Mouse (Mus musculus): Measurements from ENCODE around the gene Tgfbr1. TPM values are rescaled to one million over a fixed set of nuclear protein-coding genes. Genes with fewer than 3 reads are reported as not detected.
"Not testable (repeated sequence)": the region's sequence is repeated elsewhere in the genome, so short reads cannot be mapped to it uniquely, and the experiment has no call there.

Tgfbr1 gene
- polyA plus RNA-seq, 1 experiment = 2.4 TPM

DNA sequence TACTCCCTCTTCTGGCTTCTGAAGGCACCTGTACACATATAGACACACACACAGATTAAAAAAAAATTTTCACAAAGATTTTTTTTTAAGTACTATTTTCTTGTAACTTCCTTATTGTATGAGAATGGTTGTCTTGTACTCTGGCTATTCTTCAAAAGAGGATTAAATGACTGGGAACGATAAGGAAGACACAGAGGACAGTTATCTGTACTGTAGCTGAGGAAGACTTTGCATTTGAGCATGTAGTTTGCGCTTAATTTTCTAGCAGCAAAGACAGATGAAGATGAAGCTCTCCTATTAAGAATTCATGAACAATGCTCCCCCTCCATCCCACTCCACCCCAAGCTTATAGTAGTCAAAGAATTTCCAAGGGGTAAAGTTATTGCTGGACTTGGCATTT is 9.6 kb downstream of the Tgfbr1 start:
- H3K4me3 ChIP-seq (ENCODE audit: insufficient read depth, poor library complexity, severe bottlenecking) = no peak overlapping the region
- no peak for TF ChIP-seq FOSL1 (IDR thresholded peaks at IDR 0.05; ENCODE audit: insufficient read depth, low read length, poor library complexity, severe bottlenecking)
- no peak for TF ChIP-seq MAX (IDR thresholded peaks at IDR 0.05)
- no peak for TF ChIP-seq MYOD1 (IDR thresholded peaks at IDR 0.05; ENCODE audit: control insufficient read depth, insufficient read length, low read depth)
- no peak for TF ChIP-seq USF1 (IDR thresholded peaks at IDR 0.05; ENCODE audit: low read depth)
- TF ChIP-seq CEBPB (IDR thresholded peaks at IDR 0.05; ENCODE audit: low read depth) = no peak
- no peak for TF ChIP-seq MYOG (IDR thresholded peaks at IDR 0.05; ENCODE audit: control insufficient read depth, extremely low read depth, insufficient read length)
- no peak for TF ChIP-seq CTCF (IDR thresholded peaks at IDR 0.05; ENCODE audit: control insufficient read depth, insufficient read depth, insufficient read length)
- H3K36me3 ChIP-seq (ENCODE audit: control insufficient read depth, insufficient read depth) = no peaks in the 10 kb centered on the region
- peaks cover 77% of the 10 kb centered on the region for H3K79me2 ChIP-seq (ENCODE audit: control insufficient read depth, insufficient read depth)
- H3ac ChIP-seq (ENCODE audit: control insufficient read depth, insufficient read length, low read depth) = no peak overlapping the region
- peaks cover 13% of the 10 kb centered on the region for H3K79me3 ChIP-seq (ENCODE audit: low read depth)
- no peaks in the 10 kb centered on the region for H3K27me3 ChIP-seq (ENCODE audit: control insufficient read depth, insufficient read depth, insufficient read length)

GRCm38 (mm10) chr4:47363134-47363533 is 10.1 kb downstream of the Tgfbr1 start:
- H3K36me3 ChIP-seq (ENCODE audit: control insufficient read depth, insufficient read depth) = no peaks in the 10 kb centered on the region
- H3K27me3 ChIP-seq (ENCODE audit: control insufficient read depth, insufficient read depth, insufficient read length) = no peaks in the 10 kb centered on the region
- no peak overlapping the region for H3ac ChIP-seq (ENCODE audit: control insufficient read depth, insufficient read length, low read depth)
- no peak for TF ChIP-seq MAX (IDR thresholded peaks at IDR 0.05)
- no peak for TF ChIP-seq CEBPB (IDR thresholded peaks at IDR 0.05; ENCODE audit: low read depth)
- TF ChIP-seq MYOD1 (IDR thresholded peaks at IDR 0.05; ENCODE audit: control insufficient read depth, insufficient read length, low read depth) = no peak
- H3K79me3 ChIP-seq (ENCODE audit: low read depth) = peaks cover 13% of the 10 kb centered on the region
- H3K79me2 ChIP-seq (ENCODE audit: control insufficient read depth, insufficient read depth) = peaks cover 76% of the 10 kb centered on the region
- H3K4me3 ChIP-seq (ENCODE audit: insufficient read depth, poor library complexity, severe bottlenecking) = no peak overlapping the region

GRCm38 (mm10) chr4:47368717-47369116 is 15.7 kb downstream of the Tgfbr1 start:
- no peak overlapping the region for H3K4me3 ChIP-seq (ENCODE audit: insufficient read depth, poor library complexity, severe bottlenecking)
- H3K79me2 ChIP-seq (ENCODE audit: control insufficient read depth, insufficient read depth) = peaks cover 36% of the 10 kb centered on the region
- no peaks in the 10 kb centered on the region for H3K27me3 ChIP-seq (ENCODE audit: control insufficient read depth, insufficient read depth, insufficient read length)
- H3K79me3 ChIP-seq (ENCODE audit: low read depth) = peaks cover 11% of the 10 kb centered on the region
- H3ac ChIP-seq (ENCODE audit: control insufficient read depth, insufficient read length, low read depth) = no peak overlapping the region
- no peak for TF ChIP-seq CEBPB (IDR thresholded peaks at IDR 0.05; ENCODE audit: low read depth)
- no peak for TF ChIP-seq CTCF (IDR thresholded peaks at IDR 0.05; ENCODE audit: control insufficient read depth, insufficient read depth, insufficient read length)
- no peaks in the 10 kb centered on the region for H3K36me3 ChIP-seq (ENCODE audit: control insufficient read depth, insufficient read depth)

DNA sequence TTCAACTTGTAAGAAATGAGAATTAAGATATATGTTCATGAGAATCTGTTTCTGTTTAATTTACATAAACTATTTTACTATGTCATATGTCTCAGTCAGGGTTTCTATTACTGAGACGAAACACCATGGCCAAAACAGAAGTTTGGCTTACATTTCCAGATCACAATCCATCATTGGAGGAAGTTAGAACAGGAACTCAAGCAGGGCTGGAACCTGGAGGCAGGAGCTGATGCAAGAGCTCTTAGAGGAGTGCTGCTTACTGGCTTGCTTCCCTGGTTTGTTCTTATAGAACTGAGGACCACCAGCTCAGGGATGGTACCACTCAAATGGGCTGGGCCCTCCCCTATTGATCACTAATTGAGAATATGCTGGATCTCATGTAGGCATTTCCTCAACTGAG is 25.7 kb downstream of the Tgfbr1 start:
- Histone ChIP-seq H3K79me3 (ENCODE audit: low read depth) (peaks cover 2% of the 10 kb centered on the region), H3K79me2 (ENCODE audit: control insufficient read depth, insufficient read depth) (peaks cover 21% of the 10 kb centered on the region), H3K27me3 (ENCODE audit: control insufficient read depth, insufficient read depth, insufficient read length) (no peaks in the 10 kb centered on the region), H3K36me3 (ENCODE audit: control insufficient read depth, insufficient read depth) (no peaks in the 10 kb centered on the region), H3K4me3 (ENCODE audit: insufficient read depth, poor library complexity, severe bottlenecking) (no peak overlapping the region), H3ac (ENCODE audit: control insufficient read depth, insufficient read length, low read depth) (no peak overlapping the region)
- TF ChIP-seq CEBPB (IDR thresholded peaks at IDR 0.05; ENCODE audit: low read depth) (no peak), USF1 (IDR thresholded peaks at IDR 0.05; ENCODE audit: low read depth) (no peak), MAX (IDR thresholded peaks at IDR 0.05) (no peak), MYOG (IDR thresholded peaks at IDR 0.05; ENCODE audit: control insufficient read depth, extremely low read depth, insufficient read length) (no peak), MYOD1 (IDR thresholded peaks at IDR 0.05; ENCODE audit: control insufficient read depth, insufficient read length, low read depth) (no peak), FOSL1 (IDR thresholded peaks at IDR 0.05; ENCODE audit: insufficient read depth, low read length, poor library complexity, severe bottlenecking) (no peak), CTCF (IDR thresholded peaks at IDR 0.05; ENCODE audit: control insufficient read depth, insufficient read depth, insufficient read length) (no peak)

DNA sequence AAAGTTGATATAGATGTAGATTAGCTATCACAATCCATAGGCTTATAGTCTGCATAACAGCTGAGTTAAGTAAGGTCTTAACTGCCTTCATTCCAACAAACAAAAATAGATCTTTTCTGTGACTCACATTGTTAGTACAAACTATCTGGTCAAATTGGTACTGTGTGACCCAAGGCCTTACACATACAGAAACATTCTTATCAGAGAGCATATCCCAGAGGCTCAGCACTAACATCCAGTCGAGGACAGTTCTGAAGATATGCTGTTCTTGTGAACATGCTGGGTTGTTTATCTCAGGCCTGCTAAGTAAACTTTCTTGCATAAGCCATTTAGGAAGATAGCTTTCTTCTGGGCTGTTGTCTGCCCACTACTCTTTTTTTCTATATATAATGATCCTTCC is 29.4 kb downstream of the Tgfbr1 start:
- peaks cover 9% of the 10 kb centered on the region for H3K36me3 ChIP-seq (ENCODE audit: control insufficient read depth, insufficient read depth)
- H3K79me2 ChIP-seq (ENCODE audit: control insufficient read depth, insufficient read depth) = peaks cover 21% of the 10 kb centered on the region
- H3K4me3 ChIP-seq (ENCODE audit: insufficient read depth, poor library complexity, severe bottlenecking) = no peak overlapping the region
- H3K27me3 ChIP-seq (ENCODE audit: control insufficient read depth, insufficient read depth, insufficient read length) = no peaks in the 10 kb centered on the region
- H3ac ChIP-seq (ENCODE audit: control insufficient read depth, insufficient read length, low read depth) = no peak overlapping the region
- peaks cover 2% of the 10 kb centered on the region for H3K79me3 ChIP-seq (ENCODE audit: low read depth)
- TF ChIP-seq MYOG (IDR thresholded peaks at IDR 0.05; ENCODE audit: control insufficient read depth, extremely low read depth, insufficient read length) (no peak), USF1 (IDR thresholded peaks at IDR 0.05; ENCODE audit: low read depth) (no peak), MAX (IDR thresholded peaks at IDR 0.05) (no peak), CEBPB (IDR thresholded peaks at IDR 0.05; ENCODE audit: low read depth) (no peak), FOSL1 (IDR thresholded peaks at IDR 0.05; ENCODE audit: insufficient read depth, low read length, poor library complexity, severe bottlenecking) (no peak), MYOD1 (IDR thresholded peaks at IDR 0.05; ENCODE audit: control insufficient read depth, insufficient read length, low read depth) (no peak), CTCF (IDR thresholded peaks at IDR 0.05; ENCODE audit: control insufficient read depth, insufficient read depth, insufficient read length) (no peak)

GRCm38 (mm10) chr4:47391926-47392325 is 38.9 kb downstream of the Tgfbr1 start:
- not testable (repeated sequence) for H3K27me3 ChIP-seq (ENCODE audit: control insufficient read depth, insufficient read depth, insufficient read length)

More at GRCm38 (mm10) chr4:47391926-47392325, 38.9 kb downstream of the Tgfbr1 start:
- H3K79me3 ChIP-seq (ENCODE audit: low read depth); H3K36me3 ChIP-seq (ENCODE audit: control insufficient read depth, insufficient read depth); H3ac ChIP-seq (ENCODE audit: control insufficient read depth, insufficient read length, low read depth); H3K79me2 ChIP-seq (ENCODE audit: control insufficient read depth, insufficient read depth); H3K4me3 ChIP-seq (ENCODE audit: insufficient read depth, poor library complexity, severe bottlenecking): not testable (repeated sequence)
